13 mouse cellular contexts compared by ENCODE assay signal in genomic region chr4:139823870-139824472, GRCm38 (mm10). TPM values are rescaled to one million over a fixed set of nuclear protein-coding genes. Genes with fewer than 3 reads are reported as not detected.
DNase-seq lines count a peak whose midpoint lies in the region; ATAC-seq and TF ChIP-seq lines count a peak whose summit lies in the region.
"Had no signal": no experiment of that assay in that cellular context is flagged by ENCODE, and none has a peak within 500 bp of the region (broad histone marks: within the 10 kb centered on the region; RNA-seq: fewer than 3 reads in every experiment).

No protein-coding gene starts in this region.

- no peak overlapping the region for H3K4me2 ChIP-seq in kidney, embryonic 15.5 days
- peak overlapping the region; percentile 48 for H3K4me2 ChIP-seq in forebrain, embryonic 13.5 days
- no peak overlapping the region for H3K4me2 ChIP-seq in limb, embryonic 14.5 days (replicated peaks; ENCODE audit: low read depth, low read length, severe bottlenecking)
- H3K4me2 ChIP-seq in neural tube, embryonic 14.5 days (ENCODE audit: low read depth, low read length) = peak overlapping the region; percentile 40
- H3K4me2 ChIP-seq: liver, embryonic 15.5 days had no signal

- no peak for TF ChIP-seq POLR2A in limb, embryonic 14.5 days (IDR thresholded peaks at IDR 0.05; ENCODE audit: borderline replicate concordance, extremely low read depth, insufficient read depth, insufficient read length)

- DNase-seq in kidney, adult 11 months = no peak
- DNase-seq in limb, embryonic 14.5 days (ENCODE audit: low spot score) = no peak
- no peak for DNase-seq in left cerebral cortex, postnatal 10 days (ENCODE audit: extremely low spot score in 1 of 2, low spot score in 2 of 2)
- no peak for DNase-seq in left cerebral cortex, postnatal 4 days
- DNase-seq: heart, adult 2 months; right cerebral cortex, postnatal 4 days had no signal

- no peak for ATAC-seq in kidney, embryonic 15.5 days (replicated peaks; ENCODE audit: low FRiP score)
- no peak for ATAC-seq in forebrain, embryonic 13.5 days
- no peak for ATAC-seq in limb, embryonic 14.5 days (ENCODE audit: low FRiP score, low read depth)
- no peak for ATAC-seq in neural tube, embryonic 14.5 days (ENCODE audit: low read depth)
- ATAC-seq in granulocyte monocyte progenitor cell, adult 5-6 weeks (replicated peaks; ENCODE audit: poor library complexity, severe bottlenecking) = no peak

- peaks cover 100% of the 10 kb centered on the region for H3K27me3 ChIP-seq in kidney, embryonic 15.5 days
- H3K27me3 ChIP-seq in forebrain, embryonic 13.5 days = peaks cover 100% of the 10 kb centered on the region
- H3K27me3 ChIP-seq in limb, embryonic 14.5 days (ENCODE audit: control insufficient read depth, insufficient read depth, low read length) = peaks cover 98% of the 10 kb centered on the region
- peaks cover 31% of the 10 kb centered on the region for H3K27me3 ChIP-seq in neural tube, embryonic 14.5 days (ENCODE audit: control insufficient read depth, insufficient read depth, low read length)

- no peaks in the 10 kb centered on the region for H3K36me3 ChIP-seq in kidney, embryonic 15.5 days
- no peaks in the 10 kb centered on the region for H3K36me3 ChIP-seq in forebrain, embryonic 13.5 days (ENCODE audit: poor library complexity, severe bottlenecking)
- H3K36me3 ChIP-seq in limb, embryonic 14.5 days (ENCODE audit: control insufficient read depth, insufficient read depth, low read length) = no peaks in the 10 kb centered on the region
- no peaks in the 10 kb centered on the region for H3K36me3 ChIP-seq in neural tube, embryonic 14.5 days (ENCODE audit: control insufficient read depth, insufficient read depth, low read length)
- H3K36me3 ChIP-seq: liver, embryonic 15.5 days had no signal

- H3K9ac ChIP-seq in kidney, embryonic 15.5 days = no peak overlapping the region
- H3K9ac ChIP-seq in forebrain, embryonic 13.5 days = 0 out of 2 replicates have a peak overlapping the region, but pooled peaks have one; percentile 16
- no peak overlapping the region for H3K9ac ChIP-seq in limb, embryonic 14.5 days (ENCODE audit: low read depth, low read length, severe bottlenecking)
- no peak overlapping the region for H3K9ac ChIP-seq in neural tube, embryonic 14.5 days (replicated peaks; ENCODE audit: low read depth, low read length)
- H3K9ac ChIP-seq: liver, embryonic 15.5 days had no signal

- H3K4me3 ChIP-seq in kidney, embryonic 15.5 days (replicated peaks) = 0 out of 2 replicates have a peak overlapping the region, but pooled peaks have one; percentile 6
- peak overlapping the region; percentile 24 for H3K4me3 ChIP-seq in forebrain, embryonic 13.5 days
- 0 out of 2 replicates have a peak overlapping the region, but pooled peaks have one; percentile 7 for H3K4me3 ChIP-seq in limb, embryonic 14.5 days (replicated peaks; ENCODE audit: low read length)
- 0 out of 2 replicates have a peak overlapping the region, but pooled peaks have one; percentile 7 for H3K4me3 ChIP-seq in neural tube, embryonic 14.5 days (ENCODE audit: low read depth, low read length)
- H3K4me3 ChIP-seq: erythroblast, embryonic 14.5 days; heart, adult 2 months; liver, embryonic 15.5 days had no signal

- no peak overlapping the region for H3K27ac ChIP-seq in kidney, embryonic 15.5 days
- H3K27ac ChIP-seq in forebrain, embryonic 13.5 days = no peak overlapping the region
- no peak overlapping the region for H3K27ac ChIP-seq in limb, embryonic 14.5 days (replicated peaks; ENCODE audit: low read depth, low read length)
- no peak overlapping the region for H3K27ac ChIP-seq in neural tube, embryonic 14.5 days (ENCODE audit: low read depth, low read length)
- H3K27ac ChIP-seq: heart, adult 2 months; liver, embryonic 15.5 days had no signal

- no peaks in the 10 kb centered on the region for H3K9me3 ChIP-seq in kidney, embryonic 15.5 days (replicated peaks)
- H3K9me3 ChIP-seq in forebrain, embryonic 13.5 days (replicated peaks) = no peaks in the 10 kb centered on the region
- H3K9me3 ChIP-seq in limb, embryonic 14.5 days (ENCODE audit: control insufficient read depth, low read length) = no peaks in the 10 kb centered on the region
- H3K9me3 ChIP-seq in neural tube, embryonic 14.5 days (ENCODE audit: control insufficient read depth, low read length) = no peaks in the 10 kb centered on the region
- H3K9me3 ChIP-seq: liver, embryonic 15.5 days had no signal

- intact Hi-C loops in left cerebral cortex, postnatal 10 days (cut with DNase I) = no loop called here
- intact Hi-C loops in left cerebral cortex, postnatal 4 days (cut with DNase I) = no loop called here

- peaks cover 34% of the 10 kb centered on the region for H3K4me1 ChIP-seq in kidney, embryonic 15.5 days
- H3K4me1 ChIP-seq in forebrain, embryonic 13.5 days = peaks cover 63% of the 10 kb centered on the region
- no peaks in the 10 kb centered on the region for H3K4me1 ChIP-seq in limb, embryonic 14.5 days (ENCODE audit: control insufficient read depth, insufficient read depth, low read length)
- peaks cover 12% of the 10 kb centered on the region for H3K4me1 ChIP-seq in neural tube, embryonic 14.5 days (ENCODE audit: control insufficient read depth, insufficient read depth, low read length)
- H3K4me1 ChIP-seq: liver, embryonic 15.5 days had no signal

- WGBS in kidney, embryonic 15.5 days = 1% methylated on average over 32 of the region's 32 CpGs
- 1% methylated on average over 32 of the region's 32 CpGs for WGBS in forebrain, embryonic 13.5 days
- 1% methylated on average over 31 of the region's 32 CpGs for WGBS in limb, embryonic 14.5 days
- under 1% methylated on average over 32 of the region's 32 CpGs for whole genome bisulfite sequencing in neural tube, embryonic 14.5 days

RNA-seq across cellular contexts. Expression of gene Pax7, which starts 9.4 kb away (rescaled TPM):
- polyA plus RNA-seq in kidney, embryonic 15.5 days (2015; fragmentation: Nextera tagmentation; extraction: Ambion mirVana) = 0.05 and 0.10 TPM in 2 replicates
- 0.04 and 0.09 TPM in 2 replicates for polyA plus RNA-seq in forebrain, embryonic 13.5 days (2015; fragmentation: Nextera tagmentation; extraction: Ambion mirVana)
- polyA plus RNA-seq in limb, embryonic 14.5 days (2012; rRNA removed) = 4.7 and 7.0 TPM in 2 replicates
- polyA plus RNA-seq in limb, embryonic 14.5 days (2014; fragmentation: Nextera tagmentation; extraction: Ambion mirVana) = 1.0 and 1.9 TPM in 2 replicates
- polyA plus RNA-seq in neural tube, embryonic 14.5 days (2014; fragmentation: Nextera tagmentation; extraction: Ambion mirVana) = 0.19 and 0.27 TPM in 2 replicates
- total RNA-seq in granulocyte monocyte progenitor cell, adult 5-6 weeks (2014; fragmentation: Nextera tagmentation) = not detected in 2 replicates
- total RNA-seq in granulocyte monocyte progenitor cell, adult 5-6 weeks (2017) = not detected in 2 replicates
- total RNA-seq in left cerebral cortex, postnatal 10 days (2021) = not detected
- under 1 TPM in 1 of 2 experiments, not detected in 1; 0.06 TPM for total RNA-seq in left cerebral cortex, postnatal 4 days (2021)
- total RNA-seq: heart, adult 2 months had no signal
- polyA plus RNA-seq: erythroblast, embryonic 14.5 days; heart, adult 2 months; kidney, embryonic 16.5 days had no signal

Comparison
In these comparisons a context has a peak if more than half of its experiments do, and no peak if none do; other contexts are left out.
1. H3K4me2 ChIP-seq: peak in forebrain, embryonic 13.5 days (single experiment) and neural tube, embryonic 14.5 days (single experiment); none in kidney, embryonic 15.5 days (single experiment) and limb, embryonic 14.5 days (single experiment).
2. Peak in every context shown above with its lines, with median percentiles within 50 percentile points of each other: H3K4me3 ChIP-seq.